Mouse (Mus musculus) CD8-positive naive resting alpha-beta T cell, adult 2 months (primary cell): ENCODE results near the gene Itgb3bp.

Source experiments
- DNase-seq, 2 experiments: peaks; one replicate each; pipeline ENCODE4 v3.0.0; 2022; ENCODE audit warnings: low read depth in 2 of 2, low spot score in 2 of 2

Itgb3bp gene

DNA sequence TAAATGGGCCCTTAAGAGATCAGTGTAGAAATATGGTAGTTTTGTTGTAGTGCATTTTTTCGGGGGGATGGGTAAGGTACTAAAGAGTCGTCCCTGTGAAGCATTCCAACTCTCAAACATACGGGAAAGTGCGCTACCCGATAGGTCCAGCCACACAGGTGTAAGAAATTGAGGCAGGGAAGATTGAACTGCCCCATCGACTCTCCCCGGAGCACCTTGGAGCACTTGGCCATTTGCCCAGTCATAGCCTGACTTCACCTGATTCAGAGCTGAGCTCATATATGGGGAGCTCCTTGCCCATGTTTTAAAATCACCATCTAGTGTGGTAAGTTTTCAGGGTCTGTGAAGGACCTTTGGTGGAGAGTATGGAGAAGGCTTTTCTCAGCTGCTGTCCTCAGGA is 5.2 kb upstream of the Itgb3bp start:
- DNase-seq = no peak

DNA sequence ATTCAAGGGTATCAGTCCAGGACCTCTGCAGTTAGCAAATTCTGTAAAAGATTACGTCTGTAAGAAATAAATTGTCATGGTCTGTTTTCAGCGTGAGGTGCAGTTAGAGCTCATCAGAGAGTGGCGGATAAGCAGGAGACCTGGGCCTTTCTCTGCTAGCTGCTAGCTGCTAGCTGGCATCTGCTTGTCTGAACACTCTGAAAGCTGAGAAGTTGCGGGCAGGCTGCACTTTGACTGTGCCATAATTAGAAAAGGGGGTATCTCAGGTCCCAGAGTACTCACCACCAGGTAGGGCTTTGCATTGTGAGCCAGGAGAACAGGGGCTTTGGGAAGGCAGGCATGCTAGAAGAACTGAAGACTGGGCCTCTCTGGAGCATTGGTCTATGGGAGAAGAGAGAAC is 2.2 kb upstream of the Itgb3bp start:
- DNase-seq = no peak

DNA sequence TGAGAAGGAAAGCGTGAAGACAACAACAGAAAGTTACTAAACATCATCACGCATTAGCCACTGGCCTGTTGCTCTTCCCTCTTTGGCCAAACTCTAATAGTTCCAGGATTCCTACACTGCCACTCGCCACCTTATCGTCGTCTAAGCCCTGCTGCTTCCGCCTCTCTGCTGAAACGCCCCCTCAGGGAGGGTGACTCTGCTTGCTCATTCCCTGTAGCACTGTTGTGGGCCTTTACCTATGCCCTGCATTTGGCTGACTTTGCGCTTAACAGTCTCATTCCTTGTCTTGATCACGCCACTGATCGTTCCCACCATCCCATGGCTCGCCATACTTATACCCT is 1.6 kb upstream of the Itgb3bp start:
- DNase-seq = no peak

DNA sequence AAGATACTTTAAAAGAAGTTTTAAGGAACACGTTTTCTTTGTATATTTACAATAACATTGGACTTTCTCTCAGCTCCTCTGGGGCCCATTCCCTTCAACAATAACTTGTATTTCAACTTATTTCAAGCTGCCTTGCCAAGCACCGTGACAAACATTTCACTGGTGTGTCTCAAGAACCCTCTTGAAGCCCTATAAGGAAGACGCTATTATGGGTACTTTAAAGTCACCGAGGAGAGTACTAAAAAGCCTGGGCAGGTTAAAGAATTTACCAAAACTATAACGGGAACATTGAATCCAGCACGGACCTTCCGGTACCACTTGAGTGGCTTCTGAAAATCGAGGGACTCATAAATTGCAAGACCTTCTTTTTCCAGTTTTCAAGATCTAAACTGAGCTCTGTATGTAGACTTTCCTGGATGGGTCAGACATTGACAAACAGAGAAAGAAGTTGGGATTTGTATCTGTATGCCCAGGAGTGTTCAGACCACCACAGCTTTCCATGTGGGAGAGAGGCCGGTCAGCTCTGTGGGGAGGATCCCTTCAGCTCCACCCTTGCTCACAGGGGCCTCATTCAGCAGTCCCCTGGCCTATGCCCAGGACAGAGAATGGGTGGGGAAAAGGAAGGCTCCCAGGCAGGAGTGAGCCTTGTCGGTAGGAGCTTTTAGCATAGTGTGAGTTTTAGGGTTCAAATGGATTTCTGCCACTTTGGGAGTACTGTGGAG is 1.1 kb upstream of the Itgb3bp start:
- DNase-seq = no peak

DNA sequence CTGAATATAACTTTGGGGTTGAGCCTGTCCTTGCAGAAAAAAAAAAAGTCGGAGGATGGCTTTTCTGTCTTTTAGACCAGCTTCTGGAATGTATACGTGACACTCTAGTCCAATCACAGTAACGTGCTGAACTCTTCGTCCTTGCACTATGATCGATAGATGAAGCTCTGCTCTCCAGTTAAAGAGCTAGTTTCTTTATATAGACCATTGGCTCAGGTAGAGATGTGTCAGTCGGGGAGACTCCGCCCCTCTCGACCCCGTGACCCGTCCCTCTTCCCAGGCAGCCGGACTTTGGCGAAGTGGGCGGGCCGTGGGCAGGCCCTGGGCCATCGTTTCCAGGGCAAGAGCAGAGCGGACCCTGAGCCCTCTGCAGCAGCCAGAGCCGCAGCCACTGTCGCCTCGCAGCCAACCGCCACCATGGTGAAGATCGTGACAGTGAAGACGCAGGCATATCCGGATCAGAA is 432 bp downstream of the Itgb3bp start, which contains the start of gene Pgm1:
Gene Pgm1 (plus strand): TSS at position 266 of the 464 bp plus-strand sequence.
- peak; percentile 33 to 43 for DNase-seq

DNA sequence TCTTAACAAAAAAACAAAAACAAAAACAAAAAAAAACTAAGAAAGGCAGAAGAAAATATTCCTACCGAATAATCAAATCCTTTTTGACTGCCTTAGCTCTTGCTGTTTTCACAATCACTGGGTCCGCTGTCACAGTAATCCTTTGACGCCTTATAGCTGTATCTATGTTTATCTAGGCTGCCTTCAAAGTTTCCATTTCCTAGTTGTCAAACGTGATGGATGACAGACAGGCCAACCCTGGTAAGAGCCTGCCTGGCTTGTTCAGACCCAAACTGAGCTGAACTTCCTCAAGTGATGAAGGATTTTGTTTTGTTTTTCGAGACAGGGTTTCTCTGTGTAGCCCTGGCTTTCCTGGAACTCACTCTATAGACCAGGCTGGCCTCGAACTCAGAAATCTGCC is 1.1 kb downstream of the Itgb3bp start:
- DNase-seq = no peak

DNA sequence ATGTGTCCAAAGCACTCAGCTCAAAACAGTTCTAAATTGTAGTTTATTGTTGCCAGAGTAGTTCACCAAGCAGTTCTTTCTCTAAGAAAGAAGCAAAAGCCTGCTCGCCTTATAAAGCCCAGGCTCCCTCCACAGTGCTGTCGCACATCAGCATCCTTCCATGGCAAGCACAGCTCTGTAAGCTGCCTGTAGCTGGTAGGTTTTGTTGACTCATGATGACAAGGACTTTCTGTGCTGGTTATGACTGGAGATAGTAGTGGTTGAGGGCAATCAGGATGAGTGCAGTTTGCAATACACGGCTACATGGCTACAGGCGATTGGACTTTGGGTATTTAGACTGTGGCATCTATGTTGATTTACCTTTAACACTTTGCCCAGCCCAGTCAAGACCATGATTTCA is 3.2 kb downstream of the Itgb3bp start:
- DNase-seq = no peak

DNA sequence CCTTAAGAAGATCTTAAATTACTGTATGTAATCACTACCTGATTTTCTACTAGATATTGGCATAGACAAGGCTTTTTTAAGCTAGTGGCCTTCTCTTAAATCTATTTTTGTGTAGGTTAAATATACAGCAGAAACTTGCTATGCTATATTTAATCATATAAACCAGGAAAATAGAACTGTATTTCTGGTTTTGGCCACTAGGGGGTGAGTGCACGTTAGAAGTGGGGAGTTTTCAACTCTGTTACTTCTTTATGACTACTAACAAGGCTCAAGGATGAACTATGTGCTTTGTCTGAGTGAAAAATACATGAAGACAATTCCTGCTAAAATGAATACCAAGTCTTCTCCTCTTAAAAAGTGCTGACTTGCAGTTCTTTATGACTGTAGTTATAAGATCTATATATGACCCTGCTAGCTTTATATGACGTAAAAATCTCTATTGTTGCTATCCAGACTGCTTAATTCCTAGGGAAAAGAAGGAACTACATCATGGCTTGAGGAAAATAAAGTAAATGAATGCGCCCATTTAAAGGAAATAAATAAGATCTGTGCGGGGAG is 15.6 kb downstream of the Itgb3bp start:
- peak in 1 of 2 experiments; percentile 23 for DNase-seq

DNA sequence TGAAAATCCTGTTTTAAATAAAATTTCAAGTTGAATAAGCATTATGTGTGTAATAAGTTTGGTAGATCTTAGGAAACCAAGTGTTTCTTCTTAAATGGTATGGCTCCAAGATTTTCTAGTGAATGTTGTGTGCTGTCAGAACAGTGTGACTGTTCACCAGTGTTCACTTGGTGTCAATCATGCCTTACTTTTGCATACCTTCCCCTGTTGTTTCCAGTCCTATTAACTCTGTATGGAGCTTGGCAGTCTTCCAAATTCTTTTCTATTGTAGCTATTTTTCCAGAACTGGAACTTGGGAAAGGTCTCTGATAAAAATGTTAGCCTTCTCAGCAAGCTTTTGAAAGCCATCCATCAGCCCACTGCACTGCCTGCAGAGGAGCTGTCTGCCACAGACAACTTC is 47.2 kb downstream of the Itgb3bp start:
- no peak for DNase-seq

DNA sequence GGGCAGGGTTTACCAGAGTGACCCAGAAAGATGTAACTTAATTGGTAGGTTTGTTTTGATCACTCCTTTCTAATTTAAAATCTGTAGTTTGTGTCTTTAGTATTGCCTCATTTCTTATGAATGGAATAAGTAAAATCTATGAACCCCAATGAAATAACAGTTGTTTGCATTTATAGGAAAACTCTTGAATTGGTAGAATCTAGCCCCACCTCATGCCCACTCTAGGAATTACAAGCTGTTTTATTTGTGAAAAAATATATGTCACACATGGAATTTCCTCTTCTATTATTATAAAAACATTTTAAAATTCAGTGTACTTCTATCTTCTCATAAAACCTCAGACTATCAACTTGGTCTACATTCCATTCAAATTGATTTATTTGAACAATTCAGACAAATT is 47.7 kb downstream of the Itgb3bp start:
- DNase-seq = peak in 1 of 2 experiments; percentile 11

DNA sequence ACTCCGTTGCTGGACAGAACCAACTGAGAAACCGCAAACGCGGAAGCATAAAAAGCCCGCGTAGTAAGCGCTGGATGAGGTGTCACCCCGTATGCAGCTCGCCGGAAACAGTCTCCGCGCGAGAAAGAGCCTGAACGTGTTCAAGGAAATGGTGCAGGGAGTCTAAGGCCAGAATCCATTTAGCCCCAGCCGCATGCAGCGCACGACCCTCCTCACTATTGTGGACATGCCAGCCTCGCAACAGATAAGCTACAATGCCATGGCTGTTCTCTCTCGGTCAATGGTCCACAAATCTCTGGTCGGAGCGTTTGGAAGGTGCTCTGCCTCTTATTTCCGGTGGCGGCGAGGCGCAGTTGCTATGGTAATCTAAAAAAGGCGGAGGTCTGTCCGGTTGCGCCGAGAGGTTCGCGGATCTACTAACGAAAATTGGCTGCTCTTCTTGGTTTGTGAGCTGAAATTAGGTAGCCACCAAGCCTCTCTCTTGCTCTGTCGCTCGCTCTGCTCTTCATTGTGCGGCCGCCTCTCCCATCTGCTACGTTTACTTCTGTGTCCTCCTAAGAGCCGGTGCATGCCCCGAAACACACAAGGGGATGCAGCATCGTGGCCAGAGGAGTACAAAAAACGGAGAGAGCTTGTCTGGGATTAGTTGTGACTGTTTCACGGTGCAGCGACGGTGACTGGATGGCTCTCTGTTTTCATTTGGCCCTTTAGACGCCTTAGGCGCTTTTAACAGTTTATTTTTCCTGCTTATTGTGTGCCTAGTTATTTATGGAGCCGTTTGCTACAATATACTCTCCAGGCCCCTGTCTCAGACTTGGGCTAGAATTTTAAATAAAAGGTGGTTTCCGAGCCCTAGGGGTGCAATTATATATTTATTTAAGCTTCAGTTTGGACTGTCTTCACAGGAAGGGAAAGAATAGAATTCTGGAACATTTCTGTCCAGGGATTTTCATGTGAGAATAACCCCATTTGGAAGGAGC is 100.2 kb downstream of the Itgb3bp start, which contains the start of gene Efcab7:
Gene Efcab7 (plus strand): TSS at position 105 of the 980 bp plus-strand sequence.
- DNase-seq = peak; percentile 74 to 83

DNA sequence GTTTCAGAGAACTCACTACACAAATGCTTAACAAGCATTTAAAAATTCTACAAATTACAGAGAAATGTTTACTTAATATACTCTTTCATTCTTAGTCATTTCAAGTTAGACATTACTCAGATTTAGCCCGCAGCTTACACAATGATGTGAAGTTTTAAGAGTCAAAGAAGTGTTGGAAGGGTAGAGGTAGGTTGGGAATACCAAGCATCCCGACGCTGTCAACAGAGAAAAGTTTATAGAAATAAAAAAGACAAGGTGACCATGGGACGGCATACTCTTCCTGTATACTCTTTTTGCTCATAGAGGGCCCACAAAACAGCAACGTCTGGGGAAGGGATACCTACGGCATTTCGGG is 100.9 kb downstream of the Itgb3bp start:
- no peak for DNase-seq

DNA sequence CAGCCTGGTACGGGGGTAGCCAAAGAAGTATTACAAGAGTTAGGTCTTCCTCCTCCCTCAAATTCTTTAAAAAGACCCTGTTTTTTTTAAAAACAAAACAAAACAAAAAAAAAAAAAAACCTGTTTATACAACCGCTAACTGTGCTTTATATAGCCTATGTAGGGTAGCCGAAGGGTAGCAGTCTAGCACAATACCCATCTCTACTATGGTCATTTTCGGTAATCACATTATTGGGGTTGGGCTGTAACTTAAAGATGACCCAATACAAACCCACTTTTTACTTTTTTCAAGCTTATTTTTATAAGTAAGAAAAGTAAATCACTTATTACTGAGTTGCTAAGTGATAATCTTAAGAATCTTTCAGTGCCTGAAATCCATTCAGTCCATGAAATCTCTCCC is 101.3 kb downstream of the Itgb3bp start:
- DNase-seq = no peak

DNA sequence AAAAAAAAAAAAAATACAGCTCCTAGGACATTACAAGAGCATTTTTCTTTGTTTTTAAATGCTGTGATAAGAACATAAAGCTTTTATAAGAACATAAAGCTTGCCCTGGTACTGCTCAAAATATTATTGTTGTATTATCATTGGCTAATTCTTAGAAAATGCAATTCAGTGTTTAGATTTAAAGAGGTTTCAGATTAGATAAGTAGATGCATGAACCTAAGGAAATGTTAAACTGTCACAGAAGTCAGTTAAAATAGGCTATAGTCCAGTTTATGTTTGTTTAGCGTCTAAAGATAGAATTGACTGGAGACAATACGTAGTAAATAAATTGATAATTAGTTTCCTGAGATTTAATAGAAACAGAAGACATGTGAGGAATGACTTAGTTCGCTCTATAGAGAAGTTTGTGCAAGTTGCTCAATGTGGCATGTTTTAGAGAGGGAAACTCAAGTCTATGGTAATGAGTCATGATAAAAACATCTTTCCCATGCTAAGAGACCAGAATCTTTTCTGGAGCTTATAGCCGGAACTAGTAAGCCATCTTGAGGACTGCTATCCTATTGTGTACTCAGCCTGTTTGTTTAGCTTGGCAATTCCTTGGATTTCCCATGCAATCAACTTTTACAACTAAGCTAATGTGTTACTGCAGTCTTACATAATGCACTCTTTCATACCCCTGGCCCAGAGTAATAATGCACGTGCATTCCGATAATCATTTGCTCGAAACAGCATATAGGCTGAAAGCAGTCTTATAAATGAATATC is 112.7 kb downstream of the Itgb3bp start:
- no peak for DNase-seq

DNA sequence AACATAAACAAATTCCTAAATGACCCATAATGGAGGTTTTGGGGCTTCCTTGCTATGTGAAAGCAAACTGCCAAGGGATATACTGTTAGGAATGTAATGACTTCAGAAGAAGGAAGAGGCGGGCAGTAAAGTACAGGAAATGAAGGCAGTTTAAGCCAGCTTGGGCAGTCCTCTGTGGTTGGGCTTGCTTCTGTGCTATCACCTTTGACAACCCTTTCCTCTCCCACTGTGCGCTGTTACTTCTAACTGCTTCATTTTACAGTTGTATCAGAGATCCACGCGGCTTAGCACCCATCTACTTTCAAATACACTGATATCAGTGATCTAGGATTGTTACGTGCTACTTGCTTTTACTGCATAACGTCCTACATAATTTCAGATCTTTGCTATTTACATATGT is 137.2 kb downstream of the Itgb3bp start:
- DNase-seq = no peak

DNA sequence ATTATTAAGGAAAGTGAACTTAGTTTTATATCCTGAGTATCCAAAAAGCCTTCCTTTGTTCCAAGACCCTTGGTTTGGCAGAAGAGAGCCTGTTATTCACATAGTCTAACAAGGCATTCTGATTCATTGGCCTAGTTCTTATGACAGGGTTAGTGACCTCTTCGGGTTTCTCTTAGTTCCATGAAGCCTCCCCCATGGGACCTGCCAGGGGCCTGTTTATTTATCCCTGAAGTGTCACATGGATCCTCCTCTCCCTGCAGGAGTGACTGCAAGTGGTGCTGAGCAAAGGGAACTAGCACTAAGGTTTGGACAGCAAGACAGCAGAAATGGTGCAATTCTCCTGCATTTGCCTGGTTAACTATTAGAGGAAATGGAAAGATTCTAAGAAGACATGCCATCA is 156.6 kb downstream of the Itgb3bp start:
- DNase-seq = no peak

DNA sequence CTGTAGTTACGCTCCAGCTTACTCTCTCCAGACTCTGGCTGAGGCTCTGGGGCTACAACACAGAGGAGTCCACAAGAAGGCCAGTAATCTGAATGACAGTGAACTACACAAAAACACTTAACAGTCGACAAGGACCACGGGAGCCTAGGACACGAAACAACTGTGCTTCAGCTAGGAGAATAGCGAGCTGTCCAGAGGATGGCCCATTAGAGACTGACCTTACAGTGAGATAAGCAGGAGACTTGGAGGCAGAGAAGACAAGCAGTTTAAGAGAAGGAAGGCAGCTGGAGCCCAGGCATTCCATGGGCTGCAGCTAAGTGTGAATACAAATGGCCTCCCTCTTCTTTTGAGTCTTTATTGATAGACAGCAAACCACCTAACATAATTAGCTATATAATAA is 159.1 kb downstream of the Itgb3bp start:
- no peak for DNase-seq

DNA sequence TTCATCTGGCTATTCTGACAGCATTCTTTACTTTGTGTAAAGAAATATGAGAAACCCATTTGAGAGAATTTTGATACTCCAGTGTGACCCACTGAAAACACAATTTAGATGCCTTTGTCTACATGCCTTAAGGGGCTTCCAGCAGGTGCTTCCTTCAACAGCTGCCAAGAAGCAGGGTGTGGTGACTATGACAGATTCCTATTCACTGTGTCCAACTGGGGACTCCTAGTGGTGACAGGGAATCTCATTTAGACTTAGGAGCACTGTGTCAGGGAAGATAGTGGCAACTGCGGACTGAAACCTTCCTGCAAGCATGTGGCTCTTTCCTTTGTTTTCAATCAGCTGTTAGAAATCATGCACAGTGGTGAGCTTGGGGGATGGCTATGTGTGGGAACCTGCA is 162.9 kb downstream of the Itgb3bp start:
- DNase-seq = no peak

DNA sequence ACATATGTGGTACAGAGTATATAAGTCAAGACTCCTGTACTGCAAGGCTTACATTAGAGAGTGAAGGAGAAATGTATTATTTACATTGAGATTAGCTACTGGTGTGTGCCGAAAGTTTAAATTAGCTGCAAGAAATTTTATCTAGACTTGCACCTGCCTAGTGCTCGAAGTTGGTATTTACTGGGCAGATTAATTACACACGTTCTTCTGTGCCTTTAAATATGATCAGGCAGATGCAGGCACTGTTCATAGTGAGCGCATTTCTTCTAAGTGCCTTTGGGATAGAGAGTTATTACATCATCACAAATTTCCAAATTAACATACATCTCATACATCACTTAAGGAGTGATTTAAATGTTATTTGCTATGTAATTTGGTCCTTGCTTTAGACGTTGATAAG is 163.3 kb downstream of the Itgb3bp start:
- DNase-seq = no peak

DNA sequence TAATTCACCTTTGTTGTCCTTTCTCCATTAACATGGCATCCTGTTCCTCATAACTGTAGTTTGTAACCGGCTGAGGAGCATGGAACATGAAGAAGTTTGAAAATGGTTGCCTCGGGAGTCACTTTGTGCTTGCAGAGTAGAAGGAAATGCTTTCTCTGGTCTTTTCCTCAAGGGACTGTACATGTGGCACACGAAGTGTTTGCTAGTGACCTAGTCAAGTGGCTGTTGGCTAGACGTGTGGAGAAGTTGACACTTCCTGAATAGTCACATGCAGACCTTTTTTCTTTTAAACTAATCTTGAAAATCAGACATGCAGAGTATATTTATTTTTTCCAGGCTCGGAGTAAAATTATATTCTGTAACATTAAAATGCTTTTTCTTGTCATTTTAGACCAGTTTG is 177.2 kb downstream of the Itgb3bp start:
- DNase-seq = no peak

DNA sequence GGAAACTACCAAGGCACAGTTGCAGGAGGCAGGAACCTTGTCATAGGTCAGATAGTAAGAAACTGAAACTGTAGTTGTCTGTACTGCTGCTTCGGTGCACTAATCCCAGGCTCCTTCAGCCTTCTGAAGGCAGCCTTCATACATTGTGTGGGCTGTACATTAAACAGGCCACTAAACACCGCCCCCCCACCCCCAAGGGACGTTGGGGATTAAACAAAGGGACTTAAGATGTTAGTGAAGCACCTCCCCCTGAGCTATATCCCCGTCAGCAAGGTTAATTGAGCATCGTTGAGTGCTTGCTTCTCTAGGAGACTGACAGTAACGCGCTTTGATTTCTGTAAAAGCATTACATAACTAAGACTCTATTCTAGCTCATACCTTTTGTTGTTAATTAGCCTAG is 189.8 kb downstream of the Itgb3bp start:
- DNase-seq = no peak
